Mouse (Mus musculus): ENCODE measurements around the gene Emc3. TPM values are rescaled to one million over a fixed set of nuclear protein-coding genes. Genes with fewer than 3 reads are reported as not detected.

The Emc3 gene
- total RNA-seq, 2 experiments from 2014 or later: 18.2 to 21.5 TPM

- ATAC-seq (replicated peaks; ENCODE audit: low FRiP score, poor library complexity, severe bottlenecking): peak; percentile 75
Observed at GRCm38 (mm10) chr6:113469021-113469420, 62.4 kb downstream of the Emc3 start.

DNA sequence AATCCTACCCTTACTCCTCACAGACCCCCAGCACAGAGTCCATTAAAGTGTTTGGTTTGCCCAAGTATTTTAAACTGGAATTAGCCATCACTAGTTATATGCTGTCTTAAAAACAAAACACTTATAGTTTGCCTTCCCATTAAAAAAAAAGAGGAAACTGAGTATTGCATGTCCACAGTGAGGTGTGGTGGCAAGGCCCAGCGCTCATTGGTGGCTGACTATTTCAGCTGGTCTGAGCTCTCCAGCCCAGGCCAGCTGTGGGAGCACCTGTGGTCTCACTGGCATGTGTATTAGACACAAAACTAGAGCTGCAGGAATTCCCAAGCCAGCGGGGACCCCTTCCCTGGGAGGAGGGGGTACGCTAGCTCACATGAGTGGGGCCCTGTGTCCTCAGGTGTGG lies 62.9 kb downstream of the Emc3 start:
- ATAC-seq (replicated peaks; ENCODE audit: low FRiP score, poor library complexity, severe bottlenecking): no peak

DNA sequence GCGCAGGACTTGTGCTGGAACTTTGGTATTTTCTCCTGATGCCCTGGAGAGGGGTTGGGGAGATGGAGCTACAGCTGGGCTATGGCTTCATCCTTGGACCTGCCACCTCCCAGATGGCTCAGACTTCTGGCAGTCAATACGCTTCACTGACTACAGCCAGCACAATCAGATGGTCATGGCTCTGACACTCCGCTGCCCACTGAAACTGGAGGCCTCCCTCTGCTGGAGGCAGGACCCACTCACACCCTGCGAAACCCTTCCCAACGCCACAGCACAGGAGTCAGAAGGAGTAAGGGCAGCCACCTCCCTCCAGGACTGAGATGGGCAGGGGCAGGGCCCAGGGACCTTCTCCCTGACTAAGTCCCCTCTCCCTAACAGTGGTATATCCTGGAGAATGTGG lies 65.8 kb downstream of the Emc3 start:
- ATAC-seq (replicated peaks; ENCODE audit: low FRiP score, poor library complexity, severe bottlenecking): no peak

Other genes with a start within 250 kb of the Emc3 start
- gene Cpne9, start 249.3 kb downstream of the Emc3 start, total RNA-seq (2015; ENCODE audit: low replicate concordance): 0.42 TPM in 1 of 2 replicates, not detected in the other
- 0.51 and 2.1 TPM in 2 replicates for gene Cpne9, start 249.3 kb downstream of the Emc3 start, total RNA-seq (2017; ENCODE audit: low replicate concordance)
- gene Brpf1, start 224.5 kb downstream of the Emc3 start, total RNA-seq (2015; ENCODE audit: low replicate concordance): 12.1 and 19.2 TPM in 2 replicates
- 14.3 and 16.0 TPM in 2 replicates for gene Brpf1, start 224.5 kb downstream of the Emc3 start, total RNA-seq (2017; ENCODE audit: low replicate concordance)
- 0.63 and 3.1 TPM in 2 replicates for gene Ogg1, start 204.7 kb downstream of the Emc3 start, total RNA-seq (2015; ENCODE audit: low replicate concordance)
- 7.6 TPM in 1 of 2 replicates, not detected in the other for gene Ogg1, start 204.7 kb downstream of the Emc3 start, total RNA-seq (2017; ENCODE audit: low replicate concordance)
- gene Camk1, start 187.7 kb downstream of the Emc3 start, total RNA-seq (2015; ENCODE audit: low replicate concordance): 4.6 and 6.5 TPM in 2 replicates
- 7.1 and 11.8 TPM in 2 replicates for gene Camk1, start 187.7 kb downstream of the Emc3 start, total RNA-seq (2017; ENCODE audit: low replicate concordance)
- gene Tada3, start 153.8 kb downstream of the Emc3 start, total RNA-seq (2015; ENCODE audit: low replicate concordance): 6.0 and 11.1 TPM in 2 replicates
- gene Tada3, start 153.8 kb downstream of the Emc3 start, total RNA-seq (2017; ENCODE audit: low replicate concordance): 7.8 and 14.1 TPM in 2 replicates
- gene Arpc4, start 153.5 kb downstream of the Emc3 start, total RNA-seq (2015; ENCODE audit: low replicate concordance): 44.5 and 54.8 TPM in 2 replicates
- gene Arpc4, start 153.5 kb downstream of the Emc3 start, total RNA-seq (2017; ENCODE audit: low replicate concordance): 81.5 and 100 TPM in 2 replicates
- 3.3 TPM in 1 of 2 replicates, not detected in the other for gene Ttll3, start 142.4 kb downstream of the Emc3 start, total RNA-seq (2015; ENCODE audit: low replicate concordance)
- gene Ttll3, start 142.4 kb downstream of the Emc3 start, total RNA-seq (2017; ENCODE audit: low replicate concordance): 2.3 and 3.6 TPM in 2 replicates
- gene Rpusd3, start 112.3 kb downstream of the Emc3 start, total RNA-seq (2015; ENCODE audit: low replicate concordance): not detected in 2 replicates
- gene Rpusd3, start 112.3 kb downstream of the Emc3 start, total RNA-seq (2017; ENCODE audit: low replicate concordance): 2.8 TPM in 1 of 2 replicates, not detected in the other
- not detected in 2 replicates for gene Cidec, start 95.9 kb downstream of the Emc3 start, total RNA-seq (2015; ENCODE audit: low replicate concordance)
- not detected in 2 replicates for gene Cidec, start 95.9 kb downstream of the Emc3 start, total RNA-seq (2017; ENCODE audit: low replicate concordance)
- gene Jagn1, start 89.1 kb downstream of the Emc3 start, total RNA-seq (2015; ENCODE audit: low replicate concordance): 8.1 and 14.4 TPM in 2 replicates
- 2.0 and 3.1 TPM in 2 replicates for gene Jagn1, start 89.1 kb downstream of the Emc3 start, total RNA-seq (2017; ENCODE audit: low replicate concordance)
- gene Il17re, start 73.2 kb downstream of the Emc3 start, total RNA-seq (2015; ENCODE audit: low replicate concordance): 0.42 TPM in 1 of 2 replicates, not detected in the other
- 0.51 TPM in 1 of 2 replicates, not detected in the other for gene Il17re, start 73.2 kb downstream of the Emc3 start, total RNA-seq (2017; ENCODE audit: low replicate concordance)
- not detected in 2 replicates for gene Il17rc, start 60.2 kb downstream of the Emc3 start, total RNA-seq (2015; ENCODE audit: low replicate concordance)
- gene Il17rc, start 60.2 kb downstream of the Emc3 start, total RNA-seq (2017; ENCODE audit: low replicate concordance): not detected in 2 replicates
- gene Creld1, start 48.4 kb downstream of the Emc3 start, total RNA-seq (2015; ENCODE audit: low replicate concordance): not detected in 2 replicates
- 2.7 TPM in 1 of 2 replicates, not detected in the other for gene Creld1, start 48.4 kb downstream of the Emc3 start, total RNA-seq (2017; ENCODE audit: low replicate concordance)
- gene Prrt3, start 29.7 kb downstream of the Emc3 start, total RNA-seq (2015; ENCODE audit: low replicate concordance): not detected in 2 replicates
- 0.34 TPM in 1 of 2 replicates, not detected in the other for gene Prrt3, start 29.7 kb downstream of the Emc3 start, total RNA-seq (2017; ENCODE audit: low replicate concordance)
- gene Fancd2, start within 50 bp of the Emc3 start, total RNA-seq (2015; ENCODE audit: low replicate concordance): 27.8 and 40.3 TPM in 2 replicates
- 32.1 and 36.5 TPM in 2 replicates for gene Fancd2, start within 50 bp of the Emc3 start, total RNA-seq (2017; ENCODE audit: low replicate concordance)
- not detected in 2 replicates for gene Fancd2os, start 69.1 kb upstream of the Emc3 start, total RNA-seq (2015; ENCODE audit: low replicate concordance)
- not detected in 2 replicates for gene Fancd2os, start 69.1 kb upstream of the Emc3 start, total RNA-seq (2017; ENCODE audit: low replicate concordance)
- 86.5 and 91.5 TPM in 2 replicates for gene Brk1, start 73.1 kb upstream of the Emc3 start, total RNA-seq (2015; ENCODE audit: low replicate concordance)
- gene Brk1, start 73.1 kb upstream of the Emc3 start, total RNA-seq (2017; ENCODE audit: low replicate concordance): 36.9 and 54.7 TPM in 2 replicates
- gene Vhl, start 92.3 kb upstream of the Emc3 start, total RNA-seq (2015; ENCODE audit: low replicate concordance): 6.3 and 11.5 TPM in 2 replicates
- gene Vhl, start 92.3 kb upstream of the Emc3 start, total RNA-seq (2017; ENCODE audit: low replicate concordance): 3.6 and 8.9 TPM in 2 replicates
- gene Irak2, start 106.8 kb upstream of the Emc3 start, total RNA-seq (2015; ENCODE audit: low replicate concordance): 18.8 and 56.0 TPM in 2 replicates
- gene Irak2, start 106.8 kb upstream of the Emc3 start, total RNA-seq (2017; ENCODE audit: low replicate concordance): 58.7 and 68.4 TPM in 2 replicates
- gene Tatdn2, start 165.4 kb upstream of the Emc3 start, total RNA-seq (2015; ENCODE audit: low replicate concordance): 2.9 and 22.8 TPM in 2 replicates
- 36.4 and 49.5 TPM in 2 replicates for gene Tatdn2, start 165.4 kb upstream of the Emc3 start, total RNA-seq (2017; ENCODE audit: low replicate concordance)
- gene Ghrl, start 188.2 kb upstream of the Emc3 start, total RNA-seq (2015; ENCODE audit: low replicate concordance): not detected in 2 replicates
- gene Ghrl, start 188.2 kb upstream of the Emc3 start, total RNA-seq (2017; ENCODE audit: low replicate concordance): not detected in 2 replicates
- gene Sec13, start 209.1 kb upstream of the Emc3 start, total RNA-seq (2015; ENCODE audit: low replicate concordance): 32.9 and 35.7 TPM in 2 replicates
- gene Sec13, start 209.1 kb upstream of the Emc3 start, total RNA-seq (2017; ENCODE audit: low replicate concordance): 29.3 and 45.0 TPM in 2 replicates